8 mouse cellular contexts compared by ENCODE assay signal in genomic region chr10:69151045-69151444, GRCm38 (mm10). TPM values are rescaled to one million over a fixed set of nuclear protein-coding genes. Genes with fewer than 3 reads are reported as not detected.
DNase-seq lines count a peak whose midpoint lies in the region; ATAC-seq and TF ChIP-seq lines count a peak whose summit lies in the region.

Gene Rhobtb1, plus strand, starts transcription at chr10:69151434.

- H3K27ac ChIP-seq in bone marrow macrophage, adult 2 months (ENCODE audit: insufficient read depth, low read depth, low read length): no peak within 1 kb of the TSS
- no peak within 1 kb of the TSS for H3K27ac ChIP-seq in heart, embryonic 15.5 days
- H3K27ac ChIP-seq in small intestine, adult 2 months (ENCODE audit: insufficient read depth, low read depth, low read length): no peak within 1 kb of the TSS

- no peaks in the 10 kb centered on the region for H3K36me3 ChIP-seq in heart, embryonic 15.5 days
- no peaks in the 10 kb centered on the region for H3K36me3 ChIP-seq in small intestine, adult 2 months (ENCODE audit: control insufficient read depth, insufficient read depth, low read length)

- ATAC-seq in heart, embryonic 15.5 days (replicated peaks; ENCODE audit: insufficient number of reproducible peaks, insufficient read depth, low FRiP score, low read depth): no peak

- TF ChIP-seq POLR2A in bone marrow macrophage, adult 2 months (IDR thresholded peaks at IDR 0.05; ENCODE audit: borderline replicate concordance, low read depth, low read length): no peak
- no peak for TF ChIP-seq POLR2A in small intestine, adult 2 months (IDR thresholded peaks at IDR 0.05; ENCODE audit: low read depth, low read length)

- H3K4me3 ChIP-seq in bone marrow macrophage, adult 2 months (ENCODE audit: insufficient read depth, low read length): no peak within 1 kb of the TSS
- H3K4me3 ChIP-seq in heart, embryonic 15.5 days: no peak within 1 kb of the TSS
- peak within 1 kb of the TSS; percentile 47 for H3K4me3 ChIP-seq in small intestine, adult 2 months (ENCODE audit: low read depth, low read length)

- no peaks in the 10 kb centered on the region for H3K9me3 ChIP-seq in heart, embryonic 15.5 days (replicated peaks)

- 56% methylated on average over 20 of the region's 20 CpGs for WGBS in heart, embryonic 15.5 days
- WGBS in small intestine, adult 2 months: 36% methylated on average over 20 of the region's 20 CpGs

- DNase-seq in R1 (ENCODE audit: low read depth, low spot score): peak; percentile 8
- peak; percentile 50 to 63 for DNase-seq in kidney, postnatal 36 days
- DNase-seq in c-Kit-positive CD71-positive TER-119-positive erythroid progenitor cells, embryonic 14.5 days (ENCODE audit: low spot score): no peak
- DNase-seq in spleen, adult 12 weeks (ENCODE audit: low spot score): no peak
- DNase-seq in thymus, postnatal 4 days: no peak

- no peak within 1 kb of the TSS for H3K4me2 ChIP-seq in heart, embryonic 15.5 days

- no peak within 1 kb of the TSS for H3K9ac ChIP-seq in heart, embryonic 15.5 days

- TF ChIP-seq CTCF in bone marrow macrophage, adult 2 months (IDR thresholded peaks at IDR 0.05; ENCODE audit: low read depth, low read length): no peak
- no peak for TF ChIP-seq CTCF in small intestine, adult 2 months (IDR thresholded peaks at IDR 0.05; ENCODE audit: extremely low read depth, insufficient read length, insufficient replicate concordance, low read depth, low read length)

- H3K27me3 ChIP-seq in heart, embryonic 15.5 days: no peaks in the 10 kb centered on the region
- H3K27me3 ChIP-seq in small intestine, adult 2 months (ENCODE audit: control insufficient read depth, insufficient read depth, low read length): no peaks in the 10 kb centered on the region

- no peaks in the 10 kb centered on the region for H3K4me1 ChIP-seq in bone marrow macrophage, adult 2 months (ENCODE audit: control insufficient read depth, insufficient read depth, low read length)
- no peaks in the 10 kb centered on the region for H3K4me1 ChIP-seq in heart, embryonic 15.5 days (replicated peaks)
- no peaks in the 10 kb centered on the region for H3K4me1 ChIP-seq in small intestine, adult 2 months (ENCODE audit: control insufficient read depth, insufficient read depth, insufficient read length, low read length)

RNA-seq across cellular contexts. Expression of gene Rhobtb1, which starts in this region (rescaled TPM):
- 12.8 and 13.2 TPM in 2 replicates for polyA plus RNA-seq in bone marrow macrophage, adult 2 months (2012; ENCODE audit: insufficient read depth, insufficient read length, missing spikeins)
- polyA plus RNA-seq in heart, embryonic 15.5 days (2015; fragmentation: Nextera tagmentation; extraction: Ambion mirVana): 31.7 and 33.0 TPM in 2 replicates
- polyA plus RNA-seq in small intestine, adult 2 months (2012; rRNA removed): 7.3 and 7.9 TPM in 2 replicates

Comparison
In these comparisons a context has a peak if more than half of its experiments do, and no peak if none do; other contexts are left out.
1. DNase-seq: peak in R1 (single experiment) and kidney, postnatal 36 days (2 of 2); none in c-Kit-positive CD71-positive TER-119-positive erythroid progenitor cells, embryonic 14.5 days (single experiment), spleen, adult 12 weeks (single experiment) and thymus, postnatal 4 days (single experiment).